Mouse (Mus musculus): ENCODE measurements around the gene Fbxl17. TPM values are rescaled to one million over a fixed set of nuclear protein-coding genes. Genes with fewer than 3 reads are reported as not detected.

Fbxl17 gene
- polyA plus RNA-seq, 1 experiment from 2014 or later, result 5.8 TPM

GRCm38 (mm10) chr17:63350876-63351509, 148.8 kb downstream of the Fbxl17 start:
- Histone ChIP-seq H3K4me3 (ENCODE audit: low read depth, low read length) (no peak overlapping the region), H3K9ac (ENCODE audit: low read length) (no peak overlapping the region)
- ATAC-seq (replicated peaks; ENCODE audit: low FRiP score), result no peak

DNA sequence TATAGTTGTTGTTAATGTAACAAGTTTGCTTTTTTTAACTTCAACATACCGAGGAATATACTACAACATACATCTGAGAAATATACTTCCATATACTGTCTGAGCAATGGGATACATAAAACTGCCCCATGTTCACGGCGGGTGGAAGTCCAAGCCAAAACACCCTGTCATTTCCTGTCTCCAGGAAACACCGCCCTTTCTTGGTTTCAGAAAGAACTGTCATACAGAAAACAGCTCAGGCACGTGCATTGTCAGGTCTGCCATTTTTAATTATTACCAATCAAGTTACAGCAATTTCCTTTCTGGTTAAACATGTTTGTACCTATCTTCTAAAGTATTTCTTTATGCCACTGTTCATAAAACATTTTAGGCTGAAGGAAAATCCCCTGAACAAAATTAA, 155.7 kb downstream of the Fbxl17 start:
- WGBS, result 91% methylated on average over 5 of the region's 5 CpGs
- no peaks in the 10 kb centered on the region for H3K36me3 ChIP-seq (ENCODE audit: control insufficient read depth, insufficient read depth, low read length)
- DNase-seq (ENCODE audit: low spot score), result no peak

More at GRCm38 (mm10) chr17:63350876-63351509, 148.8 kb downstream of the Fbxl17 start:
- H3K27me3 ChIP-seq (ENCODE audit: control insufficient read depth, insufficient read depth, low read length), result no peaks in the 10 kb centered on the region
- WGBS, result 67% methylated on average over 4 of the region's 4 CpGs
- H3K4me1 ChIP-seq (replicated peaks; ENCODE audit: control insufficient read depth, insufficient read depth, low read length), result no peaks in the 10 kb centered on the region
- no peak overlapping the region for H3K4me2 ChIP-seq (ENCODE audit: low read depth, low read length, severe bottlenecking)
- DNase-seq (ENCODE audit: low spot score), result no peak
- H3K9me3 ChIP-seq (ENCODE audit: control insufficient read depth, low read length), result no peaks in the 10 kb centered on the region
- H3K27ac ChIP-seq (ENCODE audit: low read depth, low read length), result no peak overlapping the region
- H3K36me3 ChIP-seq (ENCODE audit: control insufficient read depth, insufficient read depth, low read length), result no peaks in the 10 kb centered on the region

DNA sequence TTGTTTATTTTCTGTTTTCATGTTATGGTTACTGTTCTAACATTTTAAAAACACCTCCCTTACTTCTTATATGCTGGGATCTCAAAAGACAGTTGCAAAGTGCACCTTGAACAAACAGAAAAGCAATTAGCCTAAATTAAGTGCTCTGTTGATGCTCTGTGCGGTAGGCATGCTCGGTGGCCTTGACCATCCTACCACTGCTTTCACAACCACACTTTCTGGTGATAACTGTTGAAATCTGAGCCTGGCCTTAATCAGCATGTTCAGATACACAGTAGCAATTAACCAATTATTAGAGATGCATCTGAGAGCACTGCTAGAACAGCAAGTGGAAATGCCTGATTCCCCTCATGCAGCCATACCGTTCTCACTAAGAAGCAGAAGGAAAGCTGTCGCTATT, 156.7 kb downstream of the Fbxl17 start:
- WGBS, result 82% methylated on average over 4 of the region's 4 CpGs
- Histone ChIP-seq H3K4me2 (ENCODE audit: low read depth, low read length, severe bottlenecking) (no peak overlapping the region), H3K36me3 (ENCODE audit: control insufficient read depth, insufficient read depth, low read length) (no peaks in the 10 kb centered on the region)

More for the DNA sequence above, 155.7 kb downstream of the Fbxl17 start:
- Histone ChIP-seq H3K9ac (ENCODE audit: low read length) (no peak overlapping the region), H3K4me2 (ENCODE audit: low read depth, low read length, severe bottlenecking) (no peak overlapping the region), H3K4me1 (replicated peaks; ENCODE audit: control insufficient read depth, insufficient read depth, low read length) (no peaks in the 10 kb centered on the region), H3K4me3 (ENCODE audit: low read depth, low read length) (no peak overlapping the region), H3K9me3 (ENCODE audit: control insufficient read depth, low read length) (no peaks in the 10 kb centered on the region), H3K27me3 (ENCODE audit: control insufficient read depth, insufficient read depth, low read length) (no peaks in the 10 kb centered on the region), H3K27ac (ENCODE audit: low read depth, low read length) (no peak overlapping the region)
- ATAC-seq (replicated peaks; ENCODE audit: low FRiP score), result no peak

DNA sequence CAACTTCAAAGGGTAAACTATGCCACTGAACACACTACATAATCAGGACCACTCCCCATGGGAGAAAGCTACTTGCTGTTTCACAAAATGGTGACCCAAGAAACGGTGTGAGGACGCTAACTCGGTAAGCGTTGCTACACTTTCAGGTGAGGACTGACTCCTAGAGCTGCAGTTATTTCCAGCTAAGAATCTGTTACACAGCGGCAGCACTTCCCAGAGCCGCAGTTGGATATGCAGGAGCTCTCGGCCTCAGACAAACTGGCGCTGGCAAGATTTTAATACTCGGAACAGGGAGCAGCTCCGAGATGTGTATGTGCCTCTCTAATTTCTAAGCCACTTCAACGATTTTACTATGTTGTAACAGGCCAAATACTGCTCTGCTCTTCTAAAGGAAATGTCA, 157.4 kb downstream of the Fbxl17 start:
- Histone ChIP-seq H3K9me3 (ENCODE audit: control insufficient read depth, low read length) (no peaks in the 10 kb centered on the region), H3K36me3 (ENCODE audit: control insufficient read depth, insufficient read depth, low read length) (no peaks in the 10 kb centered on the region), H3K4me2 (ENCODE audit: low read depth, low read length, severe bottlenecking) (no peak overlapping the region), H3K9ac (ENCODE audit: low read length) (no peak overlapping the region), H3K4me1 (replicated peaks; ENCODE audit: control insufficient read depth, insufficient read depth, low read length) (no peaks in the 10 kb centered on the region), H3K27me3 (ENCODE audit: control insufficient read depth, insufficient read depth, low read length) (no peaks in the 10 kb centered on the region), H3K4me3 (ENCODE audit: low read depth, low read length) (no peak overlapping the region), H3K27ac (ENCODE audit: low read depth, low read length) (no peak overlapping the region)
- ATAC-seq (replicated peaks; ENCODE audit: low FRiP score) (no peak), DNase-seq (ENCODE audit: low spot score) (no peak)
- 88% methylated on average over 11 of the region's 11 CpGs for WGBS

More for the DNA sequence above, 156.7 kb downstream of the Fbxl17 start:
- H3K27me3 ChIP-seq (ENCODE audit: control insufficient read depth, insufficient read depth, low read length), result no peaks in the 10 kb centered on the region
- no peaks in the 10 kb centered on the region for H3K9me3 ChIP-seq (ENCODE audit: control insufficient read depth, low read length)
- H3K4me3 ChIP-seq (ENCODE audit: low read depth, low read length), result no peak overlapping the region
- no peak overlapping the region for H3K27ac ChIP-seq (ENCODE audit: low read depth, low read length)
- ATAC-seq (replicated peaks; ENCODE audit: low FRiP score) (no peak), DNase-seq (ENCODE audit: low spot score) (no peak)
- no peaks in the 10 kb centered on the region for H3K4me1 ChIP-seq (replicated peaks; ENCODE audit: control insufficient read depth, insufficient read depth, low read length)
- no peak overlapping the region for H3K9ac ChIP-seq (ENCODE audit: low read length)

DNA sequence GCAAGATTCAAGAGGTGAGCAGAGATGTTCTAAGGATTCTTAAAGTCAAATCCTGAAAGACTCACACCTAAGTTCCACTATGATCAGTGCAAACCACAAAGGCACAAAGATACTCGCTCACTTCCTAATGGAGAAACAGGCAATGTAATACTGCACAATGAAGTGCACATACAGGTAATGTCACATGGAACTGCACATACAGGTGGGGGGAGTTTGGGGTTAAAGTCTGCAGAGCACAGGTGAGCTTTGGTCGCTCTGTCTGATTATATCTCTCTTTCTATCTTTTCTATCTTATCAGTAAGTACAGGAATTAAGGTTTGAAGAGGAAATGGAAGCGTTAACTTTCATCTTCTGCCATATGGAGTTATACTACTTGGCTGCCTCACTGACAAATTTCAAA, 158.6 kb downstream of the Fbxl17 start:
- no peak overlapping the region for H3K9ac ChIP-seq (ENCODE audit: low read length)
- H3K4me2 ChIP-seq (ENCODE audit: low read depth, low read length, severe bottlenecking), result no peak overlapping the region
- H3K4me1 ChIP-seq (replicated peaks; ENCODE audit: control insufficient read depth, insufficient read depth, low read length), result no peaks in the 10 kb centered on the region
- DNase-seq (ENCODE audit: low spot score) (no peak), ATAC-seq (replicated peaks; ENCODE audit: low FRiP score) (no peak)
- WGBS, result 93% methylated on average over 3 of the region's 3 CpGs
- H3K27me3 ChIP-seq (ENCODE audit: control insufficient read depth, insufficient read depth, low read length), result no peaks in the 10 kb centered on the region
- no peak overlapping the region for H3K27ac ChIP-seq (ENCODE audit: low read depth, low read length)
- H3K36me3 ChIP-seq (ENCODE audit: control insufficient read depth, insufficient read depth, low read length), result no peaks in the 10 kb centered on the region
- H3K9me3 ChIP-seq (ENCODE audit: control insufficient read depth, low read length), result no peaks in the 10 kb centered on the region
- no peak overlapping the region for H3K4me3 ChIP-seq (ENCODE audit: low read depth, low read length)

DNA sequence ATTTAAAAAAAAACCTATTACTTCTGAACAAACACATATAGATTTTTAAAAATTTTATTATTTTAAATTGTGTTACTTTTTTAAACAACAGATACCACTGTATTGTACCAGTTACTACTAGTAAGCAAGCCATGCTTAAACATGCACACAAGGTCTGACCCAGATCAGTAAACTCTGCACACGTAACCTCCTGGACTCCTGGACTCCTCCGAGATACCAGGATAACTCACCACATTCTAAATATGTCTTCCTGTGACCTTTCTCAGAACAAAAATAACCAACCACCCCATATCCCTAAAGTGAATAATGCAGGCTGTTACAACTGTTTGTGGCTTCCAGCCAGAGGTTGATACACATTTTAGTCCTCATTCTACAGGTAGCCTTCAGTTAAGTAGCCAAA, 170.9 kb downstream of the Fbxl17 start:
- H3K4me2 ChIP-seq (ENCODE audit: low read depth, low read length, severe bottlenecking), result no peak overlapping the region
- no peaks in the 10 kb centered on the region for H3K27me3 ChIP-seq (ENCODE audit: control insufficient read depth, insufficient read depth, low read length)
- WGBS, result 88% methylated on average over 2 of the region's 2 CpGs
- no peaks in the 10 kb centered on the region for H3K9me3 ChIP-seq (ENCODE audit: control insufficient read depth, low read length)
- ATAC-seq (replicated peaks; ENCODE audit: low FRiP score), result no peak
- no peak for DNase-seq (ENCODE audit: low spot score)
- H3K4me3 ChIP-seq (ENCODE audit: low read depth, low read length), result no peak overlapping the region
- no peak overlapping the region for H3K9ac ChIP-seq (ENCODE audit: low read length)
- H3K27ac ChIP-seq (ENCODE audit: low read depth, low read length), result no peak overlapping the region
- H3K36me3 ChIP-seq (ENCODE audit: control insufficient read depth, insufficient read depth, low read length), result no peaks in the 10 kb centered on the region
- H3K4me1 ChIP-seq (replicated peaks; ENCODE audit: control insufficient read depth, insufficient read depth, low read length), result no peaks in the 10 kb centered on the region

DNA sequence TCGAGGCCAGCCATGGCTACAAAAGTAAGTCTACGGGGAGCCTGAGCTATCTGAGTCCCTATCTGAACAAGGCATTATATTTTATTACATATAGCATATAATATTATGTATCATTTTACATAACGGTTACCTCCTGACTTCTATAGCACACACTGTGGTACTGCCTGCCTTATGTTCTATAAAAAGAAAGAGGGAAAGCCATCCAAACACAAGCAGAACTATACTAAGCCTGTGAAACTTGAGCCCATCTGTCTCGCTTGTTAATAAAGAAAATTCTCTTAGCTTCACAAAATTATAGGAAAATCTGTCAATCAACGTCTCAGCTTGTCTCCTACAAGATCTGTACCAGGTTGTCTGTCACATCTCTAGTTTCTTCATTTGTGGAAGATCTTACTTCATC, 173.6 kb downstream of the Fbxl17 start:
- H3K9ac ChIP-seq (ENCODE audit: low read length), result no peak overlapping the region
- no peak for ATAC-seq (replicated peaks; ENCODE audit: low FRiP score)
- WGBS, result 93% methylated on average over 5 of the region's 5 CpGs

GRCm38 (mm10) chr17:63324672-63325071, 175.1 kb downstream of the Fbxl17 start:
- Histone ChIP-seq H3K4me2 (ENCODE audit: low read depth, low read length, severe bottlenecking) (no peak overlapping the region), H3K4me3 (ENCODE audit: low read depth, low read length) (no peak overlapping the region), H3K9ac (ENCODE audit: low read length) (no peak overlapping the region), H3K27me3 (ENCODE audit: control insufficient read depth, insufficient read depth, low read length) (no peaks in the 10 kb centered on the region), H3K4me1 (replicated peaks; ENCODE audit: control insufficient read depth, insufficient read depth, low read length) (peaks cover 2% of the 10 kb centered on the region; the same call in 1 of the 2 replicates), H3K9me3 (ENCODE audit: control insufficient read depth, low read length) (no peaks in the 10 kb centered on the region), H3K27ac (ENCODE audit: low read depth, low read length) (no peak overlapping the region), H3K36me3 (ENCODE audit: control insufficient read depth, insufficient read depth, low read length) (no peaks in the 10 kb centered on the region)
- no peak for DNase-seq (ENCODE audit: low spot score)
- ATAC-seq (replicated peaks; ENCODE audit: low FRiP score), result no peak
- 86% methylated on average over 2 of the region's 2 CpGs for WGBS

More for the DNA sequence above, 173.6 kb downstream of the Fbxl17 start:
- peaks cover 2% of the 10 kb centered on the region; the same call in 1 of the 2 replicates for H3K4me1 ChIP-seq (replicated peaks; ENCODE audit: control insufficient read depth, insufficient read depth, low read length)
- H3K36me3 ChIP-seq (ENCODE audit: control insufficient read depth, insufficient read depth, low read length), result no peaks in the 10 kb centered on the region
- no peak for DNase-seq (ENCODE audit: low spot score)
- H3K27me3 ChIP-seq (ENCODE audit: control insufficient read depth, insufficient read depth, low read length), result no peaks in the 10 kb centered on the region
- H3K4me2 ChIP-seq (ENCODE audit: low read depth, low read length, severe bottlenecking), result no peak overlapping the region
- H3K9me3 ChIP-seq (ENCODE audit: control insufficient read depth, low read length), result no peaks in the 10 kb centered on the region
- no peak overlapping the region for H3K27ac ChIP-seq (ENCODE audit: low read depth, low read length)
- H3K4me3 ChIP-seq (ENCODE audit: low read depth, low read length), result no peak overlapping the region

GRCm38 (mm10) chr17:63324039-63324438, 175.8 kb downstream of the Fbxl17 start:
- H3K36me3 ChIP-seq (ENCODE audit: control insufficient read depth, insufficient read depth, low read length), result no peaks in the 10 kb centered on the region
- no peak overlapping the region for H3K4me2 ChIP-seq (ENCODE audit: low read depth, low read length, severe bottlenecking)
- DNase-seq (ENCODE audit: low spot score), result peak; percentile 72
- H3K9me3 ChIP-seq (ENCODE audit: control insufficient read depth, low read length), result no peaks in the 10 kb centered on the region
- H3K4me3 ChIP-seq (ENCODE audit: low read depth, low read length), result no peak overlapping the region
- no peak overlapping the region for H3K27ac ChIP-seq (ENCODE audit: low read depth, low read length)
- ATAC-seq (replicated peaks; ENCODE audit: low FRiP score), result peak; percentile 49
- H3K4me1 ChIP-seq (replicated peaks; ENCODE audit: control insufficient read depth, insufficient read depth, low read length), result peaks cover 2% of the 10 kb centered on the region; the same call in 1 of the 2 replicates
- no peak overlapping the region for H3K9ac ChIP-seq (ENCODE audit: low read length)
- H3K27me3 ChIP-seq (ENCODE audit: control insufficient read depth, insufficient read depth, low read length), result no peaks in the 10 kb centered on the region
- WGBS, result 39% methylated on average over 2 of the region's 2 CpGs
